Mouse (Mus musculus): Measurements from ENCODE around the gene Zfp36l1. TPM values are rescaled to one million over a fixed set of nuclear protein-coding genes. Genes with fewer than 3 reads are reported as not detected.

The Zfp36l1 gene
- 10 to 100 TPM in 1 of 2 experiments, 1 to 10 TPM in 1; 2.0 to 36.9 TPM for polyA plus RNA-seq (2012; fragmentation: generic; extraction: Trizol)

GRCm38 (mm10) chr12:80112852-80113551 lies at the start of gene Zfp36l1:
Zfp36l1 (minus strand) TSS chr12:80113013.

Other genes starting within 250 kb of the Zfp36l1 start
- 100 to 1,000 TPM; 104 to 118 TPM for gene Actn1, start 147.4 kb upstream of the Zfp36l1 start, polyA plus RNA-seq (2012; fragmentation: generic; extraction: Trizol)